Mouse (Mus musculus) T-cell, adult 2 months (primary cell): ENCODE measurements around the gene Defb19.

Experiments used
- DNase-seq: peaks from one replicate; pipeline ENCODE4 v3.0.0; 2022; ENCODE audit warnings: low spot score

Defb19 gene

DNA sequence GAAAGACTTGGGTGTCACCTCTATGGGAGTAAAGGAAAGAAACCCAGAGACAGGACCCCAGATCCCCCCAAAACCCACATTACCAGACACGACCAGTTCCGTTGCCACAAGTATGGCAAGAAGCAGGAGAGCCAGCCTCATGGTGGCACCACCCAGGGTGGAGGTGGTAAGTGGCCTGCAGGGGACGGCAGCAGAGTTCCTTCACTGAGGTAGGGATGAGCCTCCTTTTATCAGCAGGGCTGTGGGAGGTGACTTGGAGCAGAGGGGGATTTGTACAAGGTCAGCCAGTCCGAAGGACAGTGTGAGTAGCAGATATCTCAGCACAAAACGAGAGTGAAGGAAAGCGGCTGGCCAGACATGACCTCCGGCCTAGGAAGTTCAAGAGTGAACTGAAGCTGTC, at the start of gene Defb19:
Gene Defb19, minus strand, starts transcription at position 206 of the 400 bp plus-strand sequence.
- DNase-seq, result no peak

DNA sequence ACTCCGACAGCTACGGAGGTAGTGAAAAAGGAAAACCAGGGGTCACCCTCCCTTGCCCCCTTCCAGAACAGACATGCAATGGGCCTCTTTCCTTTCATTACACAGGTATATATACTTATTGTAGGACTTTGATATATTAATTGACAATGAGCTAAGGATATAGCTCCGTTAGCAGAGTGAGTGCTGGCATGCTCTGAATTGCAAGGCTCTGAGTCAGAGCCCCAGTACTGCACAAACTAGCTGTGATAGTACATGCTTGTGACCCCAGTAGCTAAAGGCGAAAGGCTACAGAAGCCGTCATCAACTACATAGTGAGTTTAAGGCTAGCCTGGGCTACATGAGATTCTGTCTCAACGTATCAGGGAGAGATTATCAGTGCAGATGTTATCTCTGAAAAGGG, 49.8 kb upstream of the Defb19 start:
- DNase-seq, result no peak

DNA sequence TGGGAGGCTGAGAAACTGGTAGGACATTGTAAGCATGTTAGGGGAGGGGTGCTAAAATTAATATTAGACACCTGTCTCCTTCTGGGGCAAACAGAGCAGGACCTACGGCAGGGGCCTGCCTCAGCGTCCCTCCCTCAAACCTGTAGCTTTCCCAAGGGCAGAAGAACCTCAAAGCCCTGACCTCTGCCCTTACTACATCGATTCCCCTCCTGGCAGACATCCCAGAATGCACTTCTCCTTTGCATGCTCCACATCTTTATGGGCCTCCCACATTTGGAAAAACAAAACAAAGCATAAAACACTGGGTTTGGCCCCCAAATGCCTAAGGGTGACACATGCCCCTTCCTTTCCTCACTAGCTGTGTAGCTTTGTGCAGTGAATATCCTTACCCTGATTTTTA, 49.1 kb upstream of the Defb19 start:
- DNase-seq, result no peak

DNA sequence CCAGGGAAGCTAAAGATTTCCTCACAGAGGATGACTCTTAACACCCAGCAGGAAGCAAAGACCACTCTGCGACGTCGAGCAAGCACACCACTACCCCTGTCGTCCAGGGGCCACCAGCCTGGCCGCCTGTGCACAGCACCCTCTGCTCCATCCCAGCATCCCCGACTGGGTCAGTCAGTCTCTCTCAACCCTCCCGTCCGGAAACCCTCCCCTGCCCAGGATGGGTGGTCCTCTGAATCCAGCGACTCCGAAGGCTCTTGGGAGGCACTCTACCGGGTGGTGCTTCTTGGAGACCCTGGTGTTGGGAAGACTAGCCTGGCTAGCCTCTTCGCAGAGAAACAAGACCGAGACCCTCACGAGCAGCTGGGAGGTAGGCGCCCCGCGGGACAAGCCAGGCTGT, 48.0 kb upstream of the Defb19 start:
- DNase-seq, result no peak

DNA sequence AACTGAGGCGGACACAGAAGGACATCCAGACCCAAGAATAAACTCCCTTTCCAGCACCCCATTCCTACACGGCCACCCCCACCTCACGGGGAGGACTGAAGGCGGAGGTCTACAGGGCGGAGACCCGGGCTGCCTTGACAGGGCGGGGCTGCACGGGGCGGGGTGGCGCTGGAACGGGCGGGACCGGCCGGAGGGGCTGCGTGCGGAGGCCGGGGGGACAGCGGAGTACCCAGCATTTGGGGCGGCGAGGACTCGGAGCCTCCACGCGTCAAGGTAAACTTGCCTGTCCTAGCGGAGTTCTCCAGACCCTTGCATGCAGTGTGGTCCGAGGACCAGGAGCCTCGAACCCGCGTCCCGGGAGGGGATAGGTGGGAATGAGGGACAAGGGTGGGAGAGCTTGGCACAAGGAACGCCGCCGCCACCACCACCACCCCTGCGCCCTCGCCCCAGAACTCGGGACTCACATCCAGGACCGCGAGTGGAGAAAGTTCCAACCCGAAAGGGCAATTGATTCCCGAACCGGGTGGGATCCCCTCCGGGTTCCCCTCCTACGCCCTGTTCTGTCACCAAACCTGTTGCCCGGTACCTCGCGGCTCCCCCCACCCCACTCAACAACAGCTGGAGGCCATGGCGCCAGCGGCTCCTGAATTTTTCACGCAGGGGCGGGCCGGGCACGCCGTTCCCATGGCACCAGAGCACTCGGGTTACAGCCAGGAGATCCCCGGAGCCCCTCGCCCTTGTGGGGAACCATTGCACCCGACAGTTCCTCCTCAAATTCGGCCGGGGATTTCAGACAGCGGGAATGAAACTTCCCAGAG, 46.9 kb upstream of the Defb19 start, which contains the start of gene Rem1:
Gene Rem1, plus strand, starts transcription at position 178 of the 818 bp plus-strand sequence.
- no peak for DNase-seq

DNA sequence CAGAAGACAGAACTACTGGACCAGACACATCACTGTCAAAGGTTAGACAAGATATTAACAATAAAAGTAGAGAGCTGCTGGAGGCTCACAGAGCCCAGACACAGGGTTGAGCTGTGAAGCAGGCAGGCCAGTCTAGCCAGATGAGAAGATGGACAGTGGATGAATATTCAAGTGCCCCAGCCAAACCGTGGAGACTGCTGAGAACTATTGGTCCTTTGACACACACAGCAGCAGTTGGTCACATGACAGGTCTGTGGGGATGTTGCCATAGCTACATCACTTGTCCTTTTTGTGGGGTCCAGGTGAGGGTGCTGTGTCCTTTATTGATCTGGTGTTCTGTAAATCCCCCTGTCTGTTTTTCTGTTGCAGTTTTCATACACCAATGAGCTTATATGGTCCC, 45.1 kb upstream of the Defb19 start:
- no peak for DNase-seq

DNA sequence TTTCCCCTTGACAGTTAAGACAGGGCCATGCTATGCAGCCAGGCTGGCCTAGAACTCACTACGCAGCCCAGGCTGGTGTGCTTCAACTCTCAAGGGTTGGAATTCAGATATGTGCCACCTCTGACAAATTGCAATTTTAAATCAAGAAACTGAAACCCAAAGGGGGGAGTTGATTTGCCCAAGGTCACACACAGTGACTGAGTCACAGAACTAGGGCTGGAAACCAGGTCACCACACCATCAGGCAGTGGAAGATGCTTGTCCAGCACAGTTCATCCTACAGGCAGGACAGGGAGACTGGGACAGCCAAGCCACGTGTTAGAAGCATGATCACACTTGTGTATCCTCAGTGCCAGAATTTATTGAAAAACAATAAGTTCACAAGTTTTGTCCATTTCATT, 44.5 kb upstream of the Defb19 start:
- DNase-seq, result no peak

DNA sequence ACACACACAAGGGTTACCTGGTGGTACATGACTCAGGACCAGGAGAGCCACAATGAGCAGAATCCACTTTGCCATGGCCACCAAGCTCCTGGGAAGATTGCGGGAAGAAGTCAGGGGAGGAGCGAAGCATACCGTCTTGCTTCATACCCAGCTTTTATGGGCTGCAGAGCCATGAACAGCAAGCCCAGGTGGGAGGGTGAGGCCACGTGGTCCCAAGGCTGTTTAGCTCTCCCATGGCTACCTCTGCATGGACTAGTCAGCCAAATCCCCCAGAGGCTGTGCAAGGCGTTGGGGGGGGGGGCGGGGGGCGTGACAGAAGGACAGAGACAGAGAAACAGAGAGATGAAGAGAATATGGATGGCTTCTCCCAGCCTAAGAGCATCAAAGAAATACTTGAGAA, 42.8 kb upstream of the Defb19 start, which contains the start of gene Defb25:
Gene Defb25, minus strand, starts transcription at position 101 of the 400 bp plus-strand sequence.
- DNase-seq, result no peak

DNA sequence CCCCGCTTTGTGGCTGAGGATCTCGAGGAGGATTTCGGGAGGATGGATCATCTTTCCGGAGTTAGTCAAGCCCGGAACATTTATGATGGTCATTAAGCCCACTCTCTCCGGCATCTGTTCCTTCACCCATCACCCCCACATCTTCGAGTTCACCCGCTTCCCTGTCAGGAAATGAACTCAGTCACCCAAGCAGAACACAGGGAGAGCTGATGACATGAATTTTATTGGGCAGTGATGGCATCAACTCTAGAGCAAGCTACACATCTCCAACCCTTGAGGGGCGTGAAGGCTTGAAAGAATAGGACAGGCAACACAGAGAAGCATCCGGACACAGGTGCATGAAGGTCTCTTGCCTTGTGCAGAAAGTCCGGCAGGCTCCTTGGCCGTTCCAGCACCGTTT, 42.0 kb upstream of the Defb19 start:
- no peak for DNase-seq

DNA sequence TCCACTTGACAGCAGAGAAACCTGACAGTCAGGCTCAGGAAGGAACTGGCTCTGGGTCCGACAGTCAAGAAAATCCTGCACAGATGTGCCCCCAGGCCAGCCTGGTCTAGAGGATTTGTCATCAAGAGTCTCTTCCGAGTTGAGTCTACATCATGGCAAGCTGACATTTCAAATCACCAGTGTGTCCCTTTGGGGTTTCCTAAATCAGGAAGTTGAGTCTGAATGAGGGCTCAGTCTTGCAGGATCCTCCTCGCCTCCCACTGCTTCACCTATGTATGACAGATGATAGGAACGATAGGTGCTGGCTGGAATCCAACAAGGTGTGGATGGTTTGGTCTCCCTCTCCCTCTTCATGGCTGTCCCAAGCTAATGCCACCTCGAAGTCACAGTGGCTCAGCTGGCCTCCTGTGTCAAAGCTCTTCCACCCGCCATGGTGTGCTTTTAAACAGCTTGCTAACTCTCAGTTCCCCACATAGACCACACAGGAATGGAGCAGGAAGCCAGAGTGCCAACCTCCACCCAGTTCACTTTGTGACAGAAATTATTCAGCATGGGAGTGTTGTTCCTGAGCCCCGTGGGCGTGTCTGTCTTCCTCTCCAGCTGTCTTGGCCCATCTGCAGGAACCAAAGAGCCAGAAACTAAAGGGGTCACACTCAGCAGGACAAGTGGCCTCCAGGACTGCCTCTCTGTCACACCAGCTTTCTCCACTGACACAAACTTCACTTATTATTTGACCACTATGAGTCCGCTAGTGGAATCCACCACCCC, 40.4 kb upstream of the Defb19 start:
- no peak for DNase-seq

DNA sequence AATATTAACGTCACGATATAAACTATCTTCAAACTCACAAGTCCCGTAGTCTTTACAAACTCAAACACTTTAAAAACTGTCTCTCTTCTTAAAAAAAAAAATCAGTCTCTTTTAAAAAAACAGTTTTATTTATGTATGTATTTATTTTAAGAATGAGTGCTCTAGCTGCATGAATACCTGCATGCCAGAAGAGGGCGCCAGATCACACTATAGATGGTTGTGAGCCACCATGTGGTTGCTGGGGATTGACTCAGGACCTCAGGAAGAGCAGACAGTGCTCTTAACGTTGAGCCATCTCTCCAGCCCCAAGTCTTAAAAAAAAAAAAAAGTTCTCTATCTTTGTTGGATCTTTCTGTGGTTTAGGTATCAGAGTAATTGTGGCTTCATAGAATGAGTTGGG, 37.3 kb upstream of the Defb19 start:
- no peak for DNase-seq

DNA sequence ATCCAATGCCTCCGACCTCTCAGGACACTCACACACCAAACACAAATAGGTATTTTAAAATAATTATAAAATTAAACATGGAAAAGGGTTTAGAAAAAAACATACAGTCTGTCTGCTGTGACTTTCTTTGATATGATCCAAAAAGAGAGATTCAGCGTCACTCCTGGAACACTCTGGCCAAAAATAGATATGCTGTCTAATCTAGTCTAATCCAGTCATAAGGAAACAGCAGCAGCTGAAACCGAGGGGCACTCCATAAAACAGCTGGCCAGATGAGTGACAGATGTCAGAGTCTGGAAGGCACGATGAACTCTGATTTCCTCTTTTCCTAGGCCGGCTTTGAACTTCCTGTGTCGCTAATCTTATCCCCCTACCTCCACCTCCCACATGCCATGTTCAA, 36.4 kb upstream of the Defb19 start:
- DNase-seq, result no peak

DNA sequence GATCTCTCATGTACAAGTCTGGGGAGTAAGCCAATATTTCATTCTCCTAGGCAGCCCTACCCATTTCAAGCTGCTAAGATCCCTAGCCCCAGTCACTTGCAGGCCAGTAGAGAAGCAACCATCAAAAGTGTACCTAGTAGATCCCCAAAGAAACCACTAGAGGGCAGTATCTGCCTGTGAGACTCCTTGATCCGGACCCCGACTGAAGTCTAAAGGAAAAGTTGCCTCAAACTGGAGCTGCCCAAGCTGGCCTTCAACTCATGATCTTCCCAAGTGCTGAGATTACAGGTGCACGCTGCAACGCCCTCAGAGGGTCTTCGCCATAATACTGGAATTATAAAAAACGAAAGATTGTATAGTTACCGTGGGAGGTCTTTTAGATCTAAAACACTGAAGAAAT, 35.5 kb upstream of the Defb19 start:
- DNase-seq, result peak; percentile 29

DNA sequence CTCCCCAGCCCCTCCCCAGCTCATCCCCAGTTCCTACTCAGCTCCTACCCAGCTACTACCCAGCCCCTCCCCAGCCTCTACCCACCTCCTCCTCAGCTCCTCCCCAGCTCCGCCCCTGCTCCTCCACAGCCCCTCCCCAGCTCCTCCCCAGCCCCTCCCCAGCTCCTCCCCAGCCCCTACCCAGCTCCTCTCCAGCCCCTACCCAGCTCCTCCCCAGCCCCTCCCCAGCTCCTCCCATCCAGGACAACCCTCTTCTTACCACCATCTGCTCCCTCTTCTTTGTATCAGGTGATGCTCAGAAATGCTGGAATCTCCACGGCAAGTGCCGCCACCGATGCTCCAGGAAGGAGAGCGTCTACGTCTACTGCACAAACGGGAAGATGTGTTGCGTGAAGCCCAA, 32.1 kb upstream of the Defb19 start:
- no peak for DNase-seq

DNA sequence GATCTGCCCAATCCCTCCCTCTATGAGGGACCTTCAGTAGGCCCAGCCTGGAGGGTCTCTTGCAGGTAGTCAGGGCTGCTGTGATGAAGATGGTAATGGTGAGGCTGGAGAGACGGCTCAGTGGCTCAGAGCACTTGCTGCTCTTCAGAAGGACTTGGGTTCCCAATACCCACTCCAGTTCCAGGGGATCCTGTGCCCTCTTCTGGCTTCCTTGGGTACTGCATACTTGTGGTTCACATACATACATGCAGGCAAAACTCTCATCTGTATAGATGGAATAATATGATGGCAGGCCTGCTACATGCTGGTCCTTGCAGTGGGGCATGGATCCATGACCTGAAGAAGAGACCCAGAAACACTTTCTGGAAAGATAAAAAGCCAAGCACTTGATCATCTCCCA, 28.6 kb upstream of the Defb19 start:
- DNase-seq, result no peak

DNA sequence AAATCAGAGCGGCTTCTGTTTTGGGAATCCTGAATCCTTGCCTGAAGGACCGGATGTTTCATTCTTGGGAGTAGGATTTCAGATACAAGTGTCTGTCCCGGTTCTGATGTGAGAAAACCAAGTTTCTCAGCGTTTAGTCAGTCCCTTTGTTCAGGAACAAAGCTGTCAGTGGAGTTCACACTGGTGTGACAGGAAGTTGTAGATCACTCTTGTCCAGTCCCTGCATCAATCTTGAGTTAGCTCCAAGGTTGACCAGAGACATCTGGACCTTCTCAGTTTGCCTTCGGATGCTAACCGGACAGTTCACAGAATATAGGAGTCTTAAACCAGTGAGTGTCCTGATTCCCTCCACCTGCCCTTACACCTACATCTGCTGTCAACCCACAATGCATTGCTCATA, 27.6 kb upstream of the Defb19 start:
- DNase-seq, result no peak

DNA sequence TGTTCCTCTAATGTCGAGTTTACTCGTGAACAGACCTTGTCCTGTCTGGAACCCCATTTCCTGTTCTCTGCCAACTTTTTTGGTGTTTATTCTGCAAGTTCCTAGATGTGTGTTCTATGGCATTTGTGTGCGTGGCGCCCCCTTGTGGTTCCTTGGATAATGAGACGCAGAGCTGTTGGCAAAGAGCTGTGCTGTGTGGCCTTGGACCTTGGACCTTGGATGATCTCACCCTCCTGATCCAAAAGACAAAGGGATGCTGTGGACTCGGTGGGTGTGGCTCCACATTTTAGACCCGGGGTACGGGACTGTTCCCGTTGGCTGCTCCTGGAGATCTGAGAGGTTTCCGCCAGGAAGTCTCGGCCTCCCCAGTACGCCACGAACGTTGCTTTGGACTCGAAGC, 23.9 kb upstream of the Defb19 start, which contains the start of gene Defb36:
Gene Defb36, plus strand, starts transcription at position 271 of the 400 bp plus-strand sequence.
- no peak for DNase-seq

DNA sequence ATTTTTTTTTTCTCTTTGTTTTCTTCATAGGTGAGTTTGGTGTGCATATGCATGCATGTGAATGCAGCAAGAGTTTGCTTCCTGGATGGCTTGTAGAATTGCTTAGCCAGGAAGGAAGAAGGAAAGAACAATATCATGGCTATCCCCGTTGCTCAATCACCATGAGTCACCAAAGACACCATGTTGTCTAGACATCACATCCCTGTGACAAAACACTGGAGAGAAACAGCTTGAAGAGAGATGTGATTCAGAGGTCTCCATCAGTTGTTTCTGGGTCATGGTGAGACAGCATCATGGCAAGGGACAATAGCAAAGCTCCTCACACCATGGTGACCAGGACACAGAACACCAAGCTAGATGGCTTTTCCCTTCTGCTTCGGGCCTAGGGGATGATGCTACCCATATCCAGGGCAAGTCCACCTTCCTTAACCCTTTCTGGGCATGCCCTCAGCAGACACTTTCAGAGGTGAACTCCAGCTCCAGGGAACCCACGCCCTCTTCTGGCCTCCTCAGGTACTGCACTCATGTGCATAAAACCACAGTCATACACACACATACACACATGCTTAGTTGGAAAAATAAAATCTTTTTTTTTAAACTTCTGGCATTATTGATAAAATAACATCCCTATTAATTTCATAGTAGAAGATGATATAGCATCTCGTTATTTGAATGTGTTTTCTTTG, 21.3 kb upstream of the Defb19 start:
- DNase-seq, result no peak

DNA sequence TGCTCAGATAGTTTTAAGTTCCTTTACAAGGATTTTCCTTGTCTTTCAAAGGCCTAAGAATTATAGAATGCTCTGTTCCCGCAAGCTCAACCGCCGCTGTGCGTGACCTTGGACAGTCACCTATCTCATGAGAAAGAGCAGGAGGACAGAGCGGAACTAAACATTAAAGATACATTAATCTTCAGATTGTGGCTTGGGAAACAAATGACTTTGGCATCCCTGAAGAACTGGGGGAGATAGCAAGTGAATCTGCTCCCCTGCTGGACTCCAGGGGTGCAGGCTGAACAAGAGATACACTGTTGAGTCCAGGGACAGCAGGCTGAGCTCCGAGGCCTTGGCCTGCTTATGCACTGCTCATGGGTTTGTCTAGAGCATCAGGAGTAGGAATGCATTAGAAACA, 20.0 kb upstream of the Defb19 start:
- no peak for DNase-seq

DNA sequence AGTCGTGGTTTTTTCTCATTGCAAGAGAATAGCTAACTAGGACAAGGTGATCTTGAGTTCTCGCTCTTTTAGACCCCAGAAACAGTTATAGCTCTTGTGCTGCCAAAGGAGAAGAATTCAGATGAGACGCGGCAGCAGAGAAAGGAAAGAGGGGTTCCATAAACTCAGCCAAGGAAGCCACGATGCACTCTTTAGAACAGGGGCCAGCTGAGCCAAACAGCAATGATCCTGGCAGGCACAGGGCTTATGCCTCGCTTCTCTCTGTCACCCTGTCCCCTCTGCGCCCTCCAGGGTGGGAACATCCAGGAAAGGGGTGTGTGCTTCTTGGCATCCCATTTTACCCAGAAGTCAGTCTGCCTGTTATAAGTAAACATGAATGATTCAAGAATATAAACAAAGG, 19.2 kb upstream of the Defb19 start, which contains the start of gene Defb45:
Gene Defb45, minus strand, starts transcription at position 101 of the 400 bp plus-strand sequence.
- DNase-seq, result no peak

DNA sequence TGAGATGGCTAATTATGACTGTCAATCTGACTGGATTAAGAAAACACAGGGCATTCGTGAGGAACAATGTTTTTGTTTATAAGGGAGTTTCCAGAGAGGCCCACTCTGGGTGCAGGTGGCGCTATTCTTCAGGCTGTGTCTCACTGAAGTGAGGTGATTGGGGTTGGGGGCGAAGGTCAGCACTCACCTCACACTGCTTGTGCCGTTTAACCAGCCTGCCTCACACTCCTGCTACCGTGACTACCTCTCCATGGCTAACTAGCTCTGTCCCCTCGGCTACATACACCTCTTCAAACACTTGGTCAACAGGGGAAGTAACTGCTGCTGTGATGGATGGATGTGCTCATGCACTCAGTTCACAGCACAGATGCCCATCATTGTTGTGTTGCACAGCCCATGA, 8.9 kb upstream of the Defb19 start:
- DNase-seq, result no peak

DNA sequence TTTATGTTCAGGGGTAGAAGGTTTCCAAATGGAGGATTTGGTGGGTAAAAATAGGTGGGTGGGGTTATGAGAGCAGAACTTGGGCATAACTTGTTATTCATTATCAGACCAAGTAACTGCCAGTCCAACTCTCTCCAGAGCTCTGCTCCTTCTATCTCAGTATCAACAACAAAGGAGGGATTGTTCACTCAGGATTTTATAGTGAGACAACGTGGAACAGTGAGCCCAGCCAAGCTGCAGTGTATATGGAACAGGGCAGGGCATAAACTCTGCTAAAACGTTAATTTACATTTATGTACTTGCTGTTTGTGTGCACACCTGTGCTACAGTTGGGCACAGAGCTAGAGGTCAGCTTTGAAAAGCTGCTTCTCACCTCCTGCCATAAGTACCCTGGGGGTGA, 8.3 kb upstream of the Defb19 start:
- no peak for DNase-seq
